ENCODE assay signal across 9 mouse cellular contexts in genomic region chr2:160364128-160364650, GRCm38 (mm10). TPM values are rescaled to one million over a fixed set of nuclear protein-coding genes. Genes with fewer than 3 reads are reported as not detected.
DNase-seq lines count a peak whose midpoint lies in the region; ATAC-seq and TF ChIP-seq lines count a peak whose summit lies in the region.
"Had no signal": no experiment of that assay in that cellular context is flagged by ENCODE, and none has a peak within 500 bp of the region (broad histone marks: within the 10 kb centered on the region; RNA-seq: fewer than 3 reads in every experiment).

No protein-coding gene starts in this region.

- TF ChIP-seq CTCF in spleen, adult 2 months (IDR thresholded peaks at IDR 0.05; ENCODE audit: extremely low read depth, insufficient read depth, insufficient read length, insufficient replicate concordance): no peak
- TF ChIP-seq CTCF in cerebellum, adult 2 months (IDR thresholded peaks at IDR 0.05; ENCODE audit: borderline replicate concordance, insufficient read depth, low read depth, low read length): no peak

- H3K9ac ChIP-seq in limb, embryonic 15.5 days: no peak overlapping the region

- peaks cover 6% of the 10 kb centered on the region; the same call in 1 of the 2 replicates for H3K4me1 ChIP-seq in spleen, adult 2 months (ENCODE audit: control insufficient read depth, insufficient read depth, insufficient read length)
- H3K4me1 ChIP-seq in limb, embryonic 15.5 days: peaks cover 61% of the 10 kb centered on the region
- no peaks in the 10 kb centered on the region for H3K4me1 ChIP-seq in cerebellum, adult 2 months (ENCODE audit: control insufficient read depth, insufficient read depth, low read length)

- H3K4me2 ChIP-seq in limb, embryonic 15.5 days: peak overlapping the region; percentile 97

- no peak for TF ChIP-seq POLR2A in spleen, adult 2 months (IDR thresholded peaks at IDR 0.05; ENCODE audit: low read depth, low read length)
- no peak for TF ChIP-seq POLR2A in cerebellum, adult 2 months (IDR thresholded peaks at IDR 0.05; ENCODE audit: borderline replicate concordance, insufficient read depth, low read length)

- peak; percentile 62 for DNase-seq in embryo, embryonic 10.5 days (ENCODE audit: low spot score)
- no peak for DNase-seq in embryo, embryonic 10 days (ENCODE audit: low spot score)
- DNase-seq in spleen, adult 2 months (ENCODE audit: low read depth in 1 of 2, low spot score in 2 of 2): no peak
- no peak for DNase-seq in spleen, postnatal 14 days (ENCODE audit: low spot score in 2 of 2)
- no peak for DNase-seq in thymus, postnatal 36 days
- no peak for DNase-seq in adrenal gland, postnatal 10 days
- no peak for DNase-seq in cerebellum, adult 2 months
- DNase-seq: adrenal gland, postnatal 36 days had no signal

- no peaks in the 10 kb centered on the region for H3K36me3 ChIP-seq in spleen, adult 2 months (ENCODE audit: control insufficient read depth, insufficient read depth, low read length)
- H3K36me3 ChIP-seq in limb, embryonic 15.5 days: 0 out of 2 replicates have a peak, but pooled peaks cover 5% of the 10 kb centered on the region

- peaks cover 21% of the 10 kb centered on the region for H3K27me3 ChIP-seq in spleen, adult 2 months (ENCODE audit: control insufficient read depth, insufficient read depth, low read length)
- peaks cover 64% of the 10 kb centered on the region for H3K27me3 ChIP-seq in limb, embryonic 15.5 days
- H3K27me3 ChIP-seq in cerebellum, adult 2 months (ENCODE audit: control insufficient read depth, insufficient read depth, low read length): peaks cover 3% of the 10 kb centered on the region; the same call in 1 of the 2 replicates

- peak overlapping the region; percentile 12 for H3K4me3 ChIP-seq in spleen, adult 2 months (ENCODE audit: extremely low read depth, insufficient read depth, insufficient read length)
- peak overlapping the region; percentile 67 for H3K4me3 ChIP-seq in limb, embryonic 15.5 days
- H3K4me3 ChIP-seq in cerebellum, adult 2 months (replicated peaks; ENCODE audit: insufficient read depth, low read depth, low read length): no peak overlapping the region

- 7% methylated on average over 9 of the region's 9 CpGs for WGBS in spleen, adult 2 months
- WGBS in limb, embryonic 15.5 days: 8% methylated on average over 9 of the region's 9 CpGs
- 16% methylated on average over 9 of the region's 9 CpGs for WGBS in cerebellum, adult 2 months

- no peaks in the 10 kb centered on the region for H3K9me3 ChIP-seq in limb, embryonic 15.5 days

- no peak for ATAC-seq in limb, embryonic 15.5 days (ENCODE audit: insufficient number of reproducible peaks, low FRiP score, low TSS enrichment, low read depth)

- peak overlapping the region; percentile 43; the same call in 1 of the 2 replicates for H3K27ac ChIP-seq in spleen, adult 2 months (ENCODE audit: insufficient read depth, low read length)
- H3K27ac ChIP-seq in limb, embryonic 15.5 days: no peak overlapping the region
- H3K27ac ChIP-seq in cerebellum, adult 2 months (ENCODE audit: insufficient read depth, low read length): no peak overlapping the region

RNA-seq across cellular contexts. Expression of gene Mafb, which starts 2.7 kb away (rescaled TPM):
- polyA plus RNA-seq in spleen, adult 2 months (2012; rRNA removed): 38.4 and 39.8 TPM in 2 replicates
- polyA plus RNA-seq in limb, embryonic 15.5 days (2015; fragmentation: Nextera tagmentation; extraction: Ambion mirVana): 34.2 and 37.1 TPM in 2 replicates
- total RNA-seq in adrenal gland, postnatal 10 days (2021): 10 to 100 TPM; 15.4 to 38.4 TPM
- polyA plus RNA-seq in cerebellum, adult 2 months (2012; rRNA removed): 2.7 and 4.3 TPM in 2 replicates

RNA-seq across cellular contexts. Expression of gene Gm826, which starts 30.2 kb away (rescaled TPM):
- 0.23 and 0.34 TPM in 2 replicates for polyA plus RNA-seq in spleen, adult 2 months (2012; rRNA removed)
- 0.82 and 1.3 TPM in 2 replicates for polyA plus RNA-seq in limb, embryonic 15.5 days (2015; fragmentation: Nextera tagmentation; extraction: Ambion mirVana)
- total RNA-seq in adrenal gland, postnatal 10 days (2021): 1 to 10 TPM; 2.1 to 2.2 TPM
- polyA plus RNA-seq in cerebellum, adult 2 months (2012; rRNA removed): 0.18 TPM in 1 of 2 replicates, not detected in the other
